Mouse (Mus musculus): Measurements from ENCODE around the gene Pdx1. TPM values are rescaled to one million over a fixed set of nuclear protein-coding genes. Genes with fewer than 3 reads are reported as not detected.

Gene Pdx1
- 0.09 TPM in 1 of 2 replicates, not detected in the other for polyA plus RNA-seq (2012; rRNA removed)

GRCm38 (mm10) chr5:147269926-147270672 is at the start of gene Pdx1:
Pdx1 (plus strand) TSS chr5:147269959.
- Histone ChIP-seq H3K27me3 (ENCODE audit: control insufficient read depth, insufficient read depth, low read length) (peaks cover 31% of the 10 kb centered on the region), H3K36me3 (ENCODE audit: control insufficient read depth, insufficient read depth, low read length) (no peaks in the 10 kb centered on the region), H3K27ac (ENCODE audit: insufficient read depth, low read length) (no peak within 1 kb of the TSS), H3K4me1 (ENCODE audit: control insufficient read depth, insufficient read depth, insufficient read length) (no peaks in the 10 kb centered on the region), H3K4me3 (ENCODE audit: extremely low read depth, insufficient read depth, insufficient read length) (no peak within 1 kb of the TSS)
- WGBS = 8% methylated on average over 44 of the region's 44 CpGs
- TF ChIP-seq POLR2A (IDR thresholded peaks at IDR 0.05; ENCODE audit: low read depth, low read length) (no peak), CTCF (IDR thresholded peaks at IDR 0.05; ENCODE audit: extremely low read depth, insufficient read depth, insufficient read length, insufficient replicate concordance) (no peak)
- DNase-seq (ENCODE audit: low read depth in 1 of 2, low spot score in 2 of 2) = no peak

GRCm38 (mm10) chr5:147227354-147228112 is 42.2 kb upstream of the Pdx1 start:
- Histone ChIP-seq H3K27me3 (ENCODE audit: control insufficient read depth, insufficient read depth, low read length) (no peaks in the 10 kb centered on the region), H3K4me1 (ENCODE audit: control insufficient read depth, insufficient read depth, insufficient read length) (no peaks in the 10 kb centered on the region), H3K4me3 (ENCODE audit: extremely low read depth, insufficient read depth, insufficient read length) (no peak overlapping the region), H3K27ac (ENCODE audit: insufficient read depth, low read length) (no peak overlapping the region), H3K36me3 (ENCODE audit: control insufficient read depth, insufficient read depth, low read length) (no peaks in the 10 kb centered on the region)
- TF ChIP-seq CTCF (IDR thresholded peaks at IDR 0.05; ENCODE audit: extremely low read depth, insufficient read depth, insufficient read length, insufficient replicate concordance) (peak; percentile 97), POLR2A (IDR thresholded peaks at IDR 0.05; ENCODE audit: low read depth, low read length) (no peak)
- WGBS = 17% methylated on average over 25 of the region's 25 CpGs
- peak; percentile 7 to 67 for DNase-seq (ENCODE audit: low read depth in 1 of 2, low spot score in 2 of 2)

- Histone ChIP-seq H3K36me3 (ENCODE audit: control insufficient read depth, insufficient read depth, low read length) (no peaks in the 10 kb centered on the region), H3K27me3 (ENCODE audit: control insufficient read depth, insufficient read depth, low read length) (no peaks in the 10 kb centered on the region), H3K27ac (ENCODE audit: insufficient read depth, low read length) (no peak overlapping the region), H3K4me3 (ENCODE audit: extremely low read depth, insufficient read depth, insufficient read length) (no peak overlapping the region), H3K4me1 (ENCODE audit: control insufficient read depth, insufficient read depth, insufficient read length) (no peaks in the 10 kb centered on the region)
- DNase-seq (ENCODE audit: low read depth in 1 of 2, low spot score in 2 of 2) = no peak
- TF ChIP-seq CTCF (IDR thresholded peaks at IDR 0.05; ENCODE audit: extremely low read depth, insufficient read depth, insufficient read length, insufficient replicate concordance) (no peak), POLR2A (IDR thresholded peaks at IDR 0.05; ENCODE audit: low read depth, low read length) (no peak)
- WGBS = 80% methylated on average over 21 of the region's 21 CpGs
Measured at GRCm38 (mm10) chr5:147235406-147236309, 34.1 kb upstream of the Pdx1 start.

- no peak for TF ChIP-seq POLR2A (IDR thresholded peaks at IDR 0.05; ENCODE audit: low read depth, low read length)
- no peak for TF ChIP-seq CTCF (IDR thresholded peaks at IDR 0.05; ENCODE audit: extremely low read depth, insufficient read depth, insufficient read length, insufficient replicate concordance)
- WGBS = 70% methylated on average over 7 of the region's 7 CpGs
- no peak for DNase-seq (ENCODE audit: low read depth in 1 of 2, low spot score in 2 of 2)
- no peak overlapping the region for H3K4me3 ChIP-seq (ENCODE audit: extremely low read depth, insufficient read depth, insufficient read length)
- no peaks in the 10 kb centered on the region for H3K4me1 ChIP-seq (ENCODE audit: control insufficient read depth, insufficient read depth, insufficient read length)
- H3K27ac ChIP-seq (ENCODE audit: insufficient read depth, low read length) = no peak overlapping the region
- no peaks in the 10 kb centered on the region for H3K27me3 ChIP-seq (ENCODE audit: control insufficient read depth, insufficient read depth, low read length)
- no peaks in the 10 kb centered on the region for H3K36me3 ChIP-seq (ENCODE audit: control insufficient read depth, insufficient read depth, low read length)
Measured at GRCm38 (mm10) chr5:147243908-147244307, 25.9 kb upstream of the Pdx1 start.

GRCm38 (mm10) chr5:147260189-147260588 is 9.6 kb upstream of the Pdx1 start:
- no peak for DNase-seq (ENCODE audit: low read depth in 1 of 2, low spot score in 2 of 2)
- no peak overlapping the region for H3K4me3 ChIP-seq (ENCODE audit: extremely low read depth, insufficient read depth, insufficient read length)
- no peaks in the 10 kb centered on the region for H3K27me3 ChIP-seq (ENCODE audit: control insufficient read depth, insufficient read depth, low read length)
- H3K4me1 ChIP-seq (ENCODE audit: control insufficient read depth, insufficient read depth, insufficient read length) = no peaks in the 10 kb centered on the region
- 81% methylated on average over 1 of the region's 1 CpGs for WGBS
- H3K36me3 ChIP-seq (ENCODE audit: control insufficient read depth, insufficient read depth, low read length) = no peaks in the 10 kb centered on the region
- no peak overlapping the region for H3K27ac ChIP-seq (ENCODE audit: insufficient read depth, low read length)
- TF ChIP-seq POLR2A (IDR thresholded peaks at IDR 0.05; ENCODE audit: low read depth, low read length) = no peak
- TF ChIP-seq CTCF (IDR thresholded peaks at IDR 0.05; ENCODE audit: extremely low read depth, insufficient read depth, insufficient read length, insufficient replicate concordance) = no peak

- no peaks in the 10 kb centered on the region for H3K4me1 ChIP-seq (ENCODE audit: control insufficient read depth, insufficient read depth, insufficient read length)
- no peaks in the 10 kb centered on the region for H3K27me3 ChIP-seq (ENCODE audit: control insufficient read depth, insufficient read depth, low read length)
- no peak for TF ChIP-seq POLR2A (IDR thresholded peaks at IDR 0.05; ENCODE audit: low read depth, low read length)
- TF ChIP-seq CTCF (IDR thresholded peaks at IDR 0.05; ENCODE audit: extremely low read depth, insufficient read depth, insufficient read length, insufficient replicate concordance) = no peak
- H3K36me3 ChIP-seq (ENCODE audit: control insufficient read depth, insufficient read depth, low read length) = no peaks in the 10 kb centered on the region
- WGBS = 83% methylated on average over 4 of the region's 4 CpGs
- H3K27ac ChIP-seq (ENCODE audit: insufficient read depth, low read length) = no peak overlapping the region
- no peak for DNase-seq (ENCODE audit: low read depth in 1 of 2, low spot score in 2 of 2)
- no peak overlapping the region for H3K4me3 ChIP-seq (ENCODE audit: extremely low read depth, insufficient read depth, insufficient read length)
Measured at GRCm38 (mm10) chr5:147260778-147261177, 9.0 kb upstream of the Pdx1 start.
